Mouse (Mus musculus) testis, adult 2 months (tissue): ENCODE measurements around the gene Mt3. TPM values are rescaled to one million over a fixed set of nuclear protein-coding genes. Genes with fewer than 3 reads are reported as not detected.
A peak's percentile ranks its signal among the peaks of the same experiment; 100 is the strongest.
"Not testable (repeated sequence)": the region's sequence is repeated elsewhere in the genome, so short reads cannot be mapped to it uniquely, and the experiment has no call there.

Experiments
- H3K27ac ChIP-seq: fragments of 200-500 bp; 2 replicates; pipeline ENCODE4 v1.5.1; 2012; ENCODE audit warnings: low read depth, low read length; ENCODE audit not compliant: control insufficient read depth, insufficient read depth
- H3K27me3 ChIP-seq: fragments of 200-500 bp; 2 replicates; pipeline ENCODE4 v1.6.1; 2012; ENCODE audit warnings: mild to moderate bottlenecking, low read length, moderate library complexity; ENCODE audit not compliant: control insufficient read depth, insufficient read depth
- H3K36me3 ChIP-seq: fragments of 200-500 bp; 2 replicates; pipeline ENCODE4 v1.6.1; 2012; ENCODE audit warnings: mild to moderate bottlenecking, low read length; ENCODE audit not compliant: control insufficient read depth, insufficient read depth
- H3K4me1 ChIP-seq: fragments of 200-500 bp; 2 replicates; pipeline ENCODE4 v1.6.1; 2012; ENCODE audit warnings: low read length; ENCODE audit not compliant: control insufficient read depth, insufficient read depth
- H3K4me3 ChIP-seq: fragments of 200-500 bp; 2 replicates; pipeline ENCODE4 v1.5.1; 2012; ENCODE audit warnings: low read depth, mild to moderate bottlenecking, low read length, moderate library complexity, mixed read lengths; ENCODE audit not compliant: control insufficient read depth
- CTCF ChIP-seq: fragments of 200-500 bp; IDR thresholded peaks from 2 replicates; pipeline ENCODE4 v1.5.1; 2012; ENCODE audit warnings: low read depth, mild to moderate bottlenecking, inconsistent platforms, low read length, moderate library complexity; ENCODE audit not compliant: control insufficient read depth, insufficient read depth, insufficient replicate concordance
- POLR2A ChIP-seq: fragments of 200-500 bp; IDR thresholded peaks from 2 replicates; pipeline ENCODE4 v1.6.1; 2012; ENCODE audit warnings: low read depth, mild to moderate bottlenecking, inconsistent platforms, low read length, moderate library complexity; ENCODE audit not compliant: control insufficient read depth
- polyA plus RNA-seq: library from polyadenylated mRNA; depleted of rRNA; stranded (reverse); fragments of >200 nt; gene quantifications from 2 replicates; pipeline ENCODE4 v1.2.3, GENCODE M21; 2012

The Mt3 gene
- polyA plus RNA-seq, 1 experiment = 6.3 TPM

- H3K36me3 ChIP-seq = no peaks in the 10 kb centered on the region
- TF ChIP-seq CTCF (no peak), POLR2A (no peak)
- peaks cover 8% of the 10 kb centered on the region for H3K4me1 ChIP-seq
- no peak overlapping the region for H3K27ac ChIP-seq
- no peak overlapping the region for H3K4me3 ChIP-seq
- H3K27me3 ChIP-seq = no peaks in the 10 kb centered on the region
Measured at GRCm38 (mm10) chr8:94153451-94153850, 1.0 kb downstream of the Mt3 start.

- Histone ChIP-seq H3K4me1 (peaks cover 8% of the 10 kb centered on the region), H3K4me3 (no peak overlapping the region), H3K27ac (peak overlapping the region; percentile 20; the same call in 1 of the 2 replicates), H3K36me3 (no peaks in the 10 kb centered on the region), H3K27me3 (no peaks in the 10 kb centered on the region)
- TF ChIP-seq CTCF = no peak
- TF ChIP-seq POLR2A = no peak
Measured at GRCm38 (mm10) chr8:94154537-94154936, 2.1 kb downstream of the Mt3 start.

- no peaks in the 10 kb centered on the region for H3K27me3 ChIP-seq
- H3K4me3 ChIP-seq = no peak overlapping the region
- no peak overlapping the region for H3K27ac ChIP-seq
- H3K36me3 ChIP-seq = no peaks in the 10 kb centered on the region
- TF ChIP-seq CTCF (no peak), POLR2A (no peak)
- H3K4me1 ChIP-seq = peaks cover 8% of the 10 kb centered on the region
Measured at GRCm38 (mm10) chr8:94156092-94156491, 3.7 kb downstream of the Mt3 start.

- not testable (repeated sequence) for H3K27me3 ChIP-seq, H3K4me1 ChIP-seq, H3K4me3 ChIP-seq, H3K36me3 ChIP-seq
- H3K27ac ChIP-seq = peak overlapping the region; percentile 34
Measured at GRCm38 (mm10) chr8:94165772-94166171, 13.4 kb downstream of the Mt3 start.

- no peaks in the 10 kb centered on the region for H3K27me3 ChIP-seq
Measured at GRCm38 (mm10) chr8:94167244-94167643, 14.8 kb downstream of the Mt3 start.

GRCm38 (mm10) chr8:94169547-94169946 lies 17.1 kb downstream of the Mt3 start:
- H3K4me3 ChIP-seq = no peak overlapping the region
- TF ChIP-seq POLR2A (no peak), CTCF (no peak)
- no peaks in the 10 kb centered on the region for H3K36me3 ChIP-seq
- no peaks in the 10 kb centered on the region for H3K27me3 ChIP-seq
- H3K27ac ChIP-seq = no peak overlapping the region
- H3K4me1 ChIP-seq = peaks cover 17% of the 10 kb centered on the region

More at GRCm38 (mm10) chr8:94167244-94167643, 14.8 kb downstream of the Mt3 start:
- no peak overlapping the region for H3K27ac ChIP-seq
- TF ChIP-seq CTCF (peak; percentile 92), POLR2A (no peak)
- no peaks in the 10 kb centered on the region for H3K36me3 ChIP-seq
- no peak overlapping the region for H3K4me3 ChIP-seq
- peaks cover 14% of the 10 kb centered on the region for H3K4me1 ChIP-seq

GRCm38 (mm10) chr8:94171321-94171755 lies 18.9 kb downstream of the Mt3 start:
- no peak; the same call in 1 of the 2 replicates for TF ChIP-seq POLR2A
- TF ChIP-seq CTCF = no peak
- no peaks in the 10 kb centered on the region for H3K27me3 ChIP-seq
- H3K4me3 ChIP-seq = peak overlapping the region; percentile 90
- peak overlapping the region; percentile 99 for H3K27ac ChIP-seq
- H3K36me3 ChIP-seq = no peaks in the 10 kb centered on the region
- H3K4me1 ChIP-seq = peaks cover 17% of the 10 kb centered on the region
